Comparison of ENCODE assay signal across 10 mouse cellular contexts in the genomic region with DNA sequence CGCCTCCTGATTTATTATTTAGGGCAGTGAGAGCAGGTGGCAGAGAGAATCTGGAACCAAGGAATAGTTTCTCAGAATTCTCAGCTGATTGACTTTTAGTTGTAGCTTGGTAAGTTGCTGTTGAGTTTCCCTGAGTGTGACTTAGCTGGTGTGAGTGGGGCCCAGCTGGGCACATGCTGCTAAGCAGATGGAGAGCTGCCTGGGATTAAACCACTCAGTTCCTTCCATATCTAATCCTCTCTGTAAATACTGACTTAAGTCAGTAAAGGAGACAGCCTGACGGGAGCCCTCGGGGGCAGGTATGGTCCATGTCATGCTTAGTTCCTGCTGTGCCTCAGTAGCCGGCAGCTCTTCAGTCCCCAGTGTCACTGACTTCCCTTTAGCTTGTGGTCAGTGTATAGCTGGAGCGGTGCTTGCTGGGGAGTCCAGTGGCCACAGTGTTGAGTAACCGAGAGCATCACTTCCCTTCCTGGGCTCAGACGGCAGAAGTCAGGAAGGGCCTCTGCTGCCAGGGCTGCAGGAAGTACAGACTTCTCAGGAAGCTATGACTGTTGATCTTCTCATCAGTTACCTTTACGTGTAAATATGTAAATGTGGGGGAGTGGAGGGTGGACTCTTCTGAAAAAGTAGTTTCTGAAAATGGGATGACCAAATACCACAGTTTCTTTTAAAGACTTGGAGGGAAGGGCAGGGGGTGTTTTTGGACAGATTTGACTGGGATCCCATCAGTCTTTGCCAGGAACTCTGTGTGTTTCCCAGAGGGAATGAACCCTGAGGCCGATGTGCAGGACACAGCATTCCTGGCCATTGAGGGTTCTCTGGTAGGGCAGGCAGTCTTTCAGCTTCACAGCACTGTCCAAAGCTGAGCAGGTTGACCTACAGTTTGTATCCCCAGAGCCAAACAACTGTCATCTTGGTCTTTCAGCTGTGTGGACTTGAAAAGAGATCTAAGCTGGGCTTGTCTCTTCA. TPM values are rescaled to one million over a fixed set of nuclear protein-coding genes. Genes with fewer than 3 reads are reported as not detected.
DNase-seq lines count a peak whose midpoint lies in the region; ATAC-seq and TF ChIP-seq lines count a peak whose summit lies in the region.
"Had no signal": no experiment of that assay in that cellular context is flagged by ENCODE, and none has a peak within 500 bp of the region (broad histone marks: within the 10 kb centered on the region; RNA-seq: fewer than 3 reads in every experiment).

No protein-coding gene starts in this region.

- H3K9ac ChIP-seq in midbrain, postnatal 0 days (replicated peaks; ENCODE audit: low read length, poor library complexity, severe bottlenecking): no peak overlapping the region
- no peak overlapping the region for H3K9ac ChIP-seq in liver, embryonic 14.5 days (replicated peaks)

- no peaks in the 10 kb centered on the region for H3K27me3 ChIP-seq in midbrain, embryonic 10.5 days (ENCODE audit: low read depth, poor library complexity, severe bottlenecking)
- H3K27me3 ChIP-seq in midbrain, postnatal 0 days (ENCODE audit: insufficient read depth, low read length): no peaks in the 10 kb centered on the region
- no peaks in the 10 kb centered on the region for H3K27me3 ChIP-seq in liver, embryonic 14.5 days (ENCODE audit: control insufficient read depth, insufficient read depth, low read length)
- H3K27me3 ChIP-seq in small intestine, adult 2 months (ENCODE audit: control insufficient read depth, insufficient read depth, low read length): no peaks in the 10 kb centered on the region
- H3K27me3 ChIP-seq in forebrain, embryonic 10.5 days (ENCODE audit: poor library complexity, severe bottlenecking): no peaks in the 10 kb centered on the region

- DNase-seq in midbrain, embryonic 10.5 days (ENCODE audit: low spot score): no peak
- no peak for DNase-seq in midbrain, postnatal 0 days (ENCODE audit: low spot score)
- peak; percentile 63 for DNase-seq in c-Kit-positive CD71-negative TER-119-negative erythroid progenitor cells, embryonic 14.5 days (ENCODE audit: low read depth)
- peak in 1 of 3 experiments; percentile 53 for DNase-seq in liver, embryonic 14.5 days (ENCODE audit: low read depth in 3 of 3, low spot score in 3 of 3)
- DNase-seq in cerebellum, postnatal 10 days: no peak
- DNase-seq in thymus, postnatal 0 days (ENCODE audit: low spot score): no peak
- no peak for DNase-seq in forebrain, embryonic 10.5 days (ENCODE audit: extremely low spot score, low spot score)
- DNase-seq: right cerebral cortex, postnatal 14 days had no signal

- WGBS in midbrain, embryonic 10.5 days: 55% methylated on average over 9 of the region's 9 CpGs
- WGBS in midbrain, postnatal 0 days: 44% methylated on average over 9 of the region's 9 CpGs
- WGBS in liver, embryonic 14.5 days (ENCODE audit: insufficient replicate concordance): 38% methylated on average over 9 of the region's 9 CpGs
- 65% methylated on average over 9 of the region's 9 CpGs for WGBS in small intestine, adult 2 months
- WGBS in forebrain, embryonic 10.5 days: 59% methylated on average over 9 of the region's 9 CpGs

- no peaks in the 10 kb centered on the region for H3K36me3 ChIP-seq in midbrain, embryonic 10.5 days
- no peaks in the 10 kb centered on the region for H3K36me3 ChIP-seq in midbrain, postnatal 0 days (ENCODE audit: insufficient read depth, low read length)
- no peaks in the 10 kb centered on the region for H3K36me3 ChIP-seq in liver, embryonic 14.5 days (replicated peaks; ENCODE audit: control insufficient read depth, insufficient read depth, low read depth)
- H3K36me3 ChIP-seq in small intestine, adult 2 months (ENCODE audit: control insufficient read depth, insufficient read depth, low read length): no peaks in the 10 kb centered on the region
- H3K36me3 ChIP-seq in forebrain, embryonic 10.5 days (replicated peaks): 0 out of 2 replicates have a peak, but pooled peaks cover 4% of the 10 kb centered on the region

- H3K4me1 ChIP-seq in midbrain, embryonic 10.5 days: peaks cover 90% of the 10 kb centered on the region
- H3K4me1 ChIP-seq in midbrain, postnatal 0 days (ENCODE audit: insufficient read depth, low read length): peaks cover 19% of the 10 kb centered on the region
- peaks cover 30 to 61% of the 10 kb centered on the region in 2 experiments for H3K4me1 ChIP-seq in liver, embryonic 14.5 days (replicated peaks; ENCODE audit: control insufficient read depth in 2 of 2, insufficient read depth in 2 of 2, low read length in 1 of 2)
- H3K4me1 ChIP-seq in small intestine, adult 2 months (ENCODE audit: control insufficient read depth, insufficient read depth, insufficient read length, low read length): peaks cover 56% of the 10 kb centered on the region
- peaks cover 92% of the 10 kb centered on the region for H3K4me1 ChIP-seq in forebrain, embryonic 10.5 days

- TF ChIP-seq CTCF in midbrain, postnatal 0 days (IDR thresholded peaks at IDR 0.05): no peak
- TF ChIP-seq CTCF in liver, embryonic 14.5 days (IDR thresholded peaks at IDR 0.05; ENCODE audit: low read depth): no peak
- no peak for TF ChIP-seq CTCF in small intestine, adult 2 months (IDR thresholded peaks at IDR 0.05; ENCODE audit: extremely low read depth, insufficient read length, insufficient replicate concordance, low read depth, low read length)

- H3K4me2 ChIP-seq in midbrain, postnatal 0 days (ENCODE audit: low read depth, low read length, poor library complexity, severe bottlenecking): no peak overlapping the region
- H3K4me2 ChIP-seq in liver, embryonic 14.5 days (ENCODE audit: low read depth): no peak overlapping the region; the same call in 1 of the 2 replicates

- ATAC-seq in midbrain, postnatal 0 days (ENCODE audit: low FRiP score): no peak
- ATAC-seq in liver, embryonic 14.5 days (ENCODE audit: insufficient read depth): no peak

- no peaks in the 10 kb centered on the region for H3K9me3 ChIP-seq in midbrain, embryonic 10.5 days (replicated peaks)
- H3K9me3 ChIP-seq in midbrain, postnatal 0 days (ENCODE audit: low read length): no peaks in the 10 kb centered on the region
- H3K9me3 ChIP-seq in liver, embryonic 14.5 days (ENCODE audit: control insufficient read depth, low read length): no peaks in the 10 kb centered on the region
- no peaks in the 10 kb centered on the region for H3K9me3 ChIP-seq in forebrain, embryonic 10.5 days

- TF ChIP-seq EP300 in liver, embryonic 14.5 days (IDR thresholded peaks at IDR 0.05; ENCODE audit: low read depth): no peak

- TF ChIP-seq POLR2A in small intestine, adult 2 months (IDR thresholded peaks at IDR 0.05; ENCODE audit: low read depth, low read length): no peak; the same call in 1 of the 2 replicates

- H3K27ac ChIP-seq in midbrain, embryonic 10.5 days (replicated peaks): peak overlapping the region; percentile 38; the same call in 1 of the 2 replicates
- no peak overlapping the region for H3K27ac ChIP-seq in midbrain, postnatal 0 days (ENCODE audit: low read depth, low read length)
- peak overlapping the region; percentile 27 for H3K27ac ChIP-seq in liver, embryonic 14.5 days
- peak overlapping the region; percentile 5; the same call in 1 of the 2 replicates for H3K27ac ChIP-seq in small intestine, adult 2 months (ENCODE audit: insufficient read depth, low read depth, low read length)
- no peak overlapping the region for H3K27ac ChIP-seq in forebrain, embryonic 10.5 days
- H3K27ac ChIP-seq: kidney, postnatal 0 days had no signal

- H3K4me3 ChIP-seq in midbrain, embryonic 10.5 days: no peak overlapping the region
- no peak overlapping the region for H3K4me3 ChIP-seq in midbrain, postnatal 0 days (ENCODE audit: low read depth, low read length)
- H3K4me3 ChIP-seq in liver, embryonic 14.5 days (ENCODE audit: insufficient read depth in 1 of 2, low read depth in 2 of 2, low read length in 2 of 2): no peak overlapping the region
- H3K4me3 ChIP-seq in small intestine, adult 2 months (ENCODE audit: low read depth, low read length): no peak overlapping the region
- H3K4me3 ChIP-seq in forebrain, embryonic 10.5 days: no peak overlapping the region

RNA-seq across cellular contexts. Expression of a gene that starts 5.7 kb away (rescaled TPM):
- 45.0 and 46.3 TPM in 2 replicates for polyA plus RNA-seq in midbrain, embryonic 10.5 days (2016; fragmentation: Nextera tagmentation; extraction: Ambion mirVana)
- total RNA-seq in midbrain, postnatal 0 days (2014; rRNA removed): 62.0 and 72.2 TPM in 2 replicates
- 55.0 and 61.8 TPM in 2 replicates for polyA plus RNA-seq in midbrain, postnatal 0 days (2015; fragmentation: Nextera tagmentation; extraction: Ambion mirVana)
- polyA plus RNA-seq in liver, embryonic 14.5 days (2012; rRNA removed): 11.9 and 12.9 TPM in 2 replicates
- polyA plus RNA-seq in liver, embryonic 14.5 days (2014; fragmentation: Nextera tagmentation; extraction: Ambion mirVana): 11.2 and 12.1 TPM in 2 replicates
- polyA plus RNA-seq in small intestine, adult 2 months (2012; rRNA removed): 19.8 and 35.0 TPM in 2 replicates
- polyA plus RNA-seq in thymus, postnatal 0 days (2015; fragmentation: Nextera tagmentation; extraction: Ambion mirVana): 54.8 and 55.6 TPM in 2 replicates
- polyA plus RNA-seq in forebrain, embryonic 10.5 days (2016; fragmentation: Nextera tagmentation; extraction: Ambion mirVana): 43.8 and 44.7 TPM in 2 replicates

RNA-seq across cellular contexts. Expression of a gene that starts 21.9 kb away (rescaled TPM):
- polyA plus RNA-seq in midbrain, embryonic 10.5 days (2016; fragmentation: Nextera tagmentation; extraction: Ambion mirVana): 14.1 and 14.3 TPM in 2 replicates
- total RNA-seq in midbrain, postnatal 0 days (2014; rRNA removed): 7.3 and 8.5 TPM in 2 replicates
- polyA plus RNA-seq in midbrain, postnatal 0 days (2015; fragmentation: Nextera tagmentation; extraction: Ambion mirVana): 4.4 and 4.9 TPM in 2 replicates
- polyA plus RNA-seq in liver, embryonic 14.5 days (2012; rRNA removed): 6.5 and 7.0 TPM in 2 replicates
- 2.2 and 2.7 TPM in 2 replicates for polyA plus RNA-seq in liver, embryonic 14.5 days (2014; fragmentation: Nextera tagmentation; extraction: Ambion mirVana)
- polyA plus RNA-seq in small intestine, adult 2 months (2012; rRNA removed): 27.2 and 47.2 TPM in 2 replicates
- 25.8 and 26.7 TPM in 2 replicates for polyA plus RNA-seq in thymus, postnatal 0 days (2015; fragmentation: Nextera tagmentation; extraction: Ambion mirVana)
- 13.6 and 14.7 TPM in 2 replicates for polyA plus RNA-seq in forebrain, embryonic 10.5 days (2016; fragmentation: Nextera tagmentation; extraction: Ambion mirVana)

Comparison
In these comparisons a context has a peak if more than half of its experiments do, and no peak if none do; other contexts are left out.
1. H3K27ac ChIP-seq: peak in midbrain, embryonic 10.5 days (single experiment), liver, embryonic 14.5 days (single experiment) and small intestine, adult 2 months (single experiment); none in midbrain, postnatal 0 days (single experiment) and forebrain, embryonic 10.5 days (single experiment).